Mouse (Mus musculus) kidney, postnatal 0 days (tissue): ENCODE results near the gene Fam83f. TPM values are rescaled to one million over a fixed set of nuclear protein-coding genes. Genes with fewer than 3 reads are reported as not detected.

Source experiments
- ATAC-seq: fragments of 200-750 bp; cut with Nextera tagmentation; replicated peaks from 2 replicates; pipeline ENCODE4 v1.8.0; 2017; ENCODE audit warnings: low read depth, moderate number of reproducible peaks, moderate TSS enrichment, moderate library complexity; ENCODE audit not compliant: low FRiP score
- DNase-seq: peaks from one replicate; pipeline ENCODE4 v3.0.0-alpha.2; 2016; ENCODE audit warnings: low spot score
- H3K27ac ChIP-seq: fragments of 300-500 bp; sonication (generic); 2 replicates; pipeline ENCODE4 v1.5.1; 2014; ENCODE audit warnings: mild to moderate bottlenecking
- H3K27me3 ChIP-seq: fragments of 300-500 bp; sonication (generic); 2 replicates; pipeline ENCODE4 v1.6.1; 2014; ENCODE audit warnings: low read length, mixed read lengths; ENCODE audit not compliant: insufficient read depth
- H3K36me3 ChIP-seq: fragments of 300-500 bp; sonication (generic); 2 replicates; pipeline ENCODE4 v1.6.1; 2014; ENCODE audit warnings: low read length, mixed read lengths; ENCODE audit not compliant: insufficient read depth
- H3K4me1 ChIP-seq: fragments of 300-500 bp; sonication (generic); replicated peaks from 2 replicates; pipeline ENCODE4 v1.6.1; 2014; ENCODE audit warnings: antibody characterized with exemption, low read length, mixed read lengths; ENCODE audit not compliant: insufficient read depth
- H3K4me2 ChIP-seq: fragments of 300-500 bp; sonication (generic); 2 replicates; pipeline ENCODE4 v1.6.1; 2014; ENCODE audit warnings: mild to moderate bottlenecking, low read length, moderate library complexity, mixed read lengths
- H3K4me3 ChIP-seq: fragments of 300-500 bp; sonication (generic); replicated peaks from 2 replicates; pipeline ENCODE4 v1.5.1; 2014; ENCODE audit warnings: low read depth, low read length
- H3K9ac ChIP-seq: fragments of 300-500 bp; sonication (generic); 2 replicates; pipeline ENCODE4 v1.6.1; 2014; ENCODE audit warnings: low read depth, low read length
- H3K9me3 ChIP-seq: fragments of 300-500 bp; sonication (generic); replicated peaks from 2 replicates; pipeline ENCODE4 v1.6.1; 2016; ENCODE audit warnings: low read length, inconsistent platforms, mixed read lengths
- CTCF ChIP-seq: IDR thresholded peaks from 2 replicates; pipeline ENCODE4 v1.5.1; 2016; ENCODE audit warnings: antibody characterized with exemption, low read depth, mild to moderate bottlenecking, moderate library complexity
- WGBS: fragments of 180-500 bp; shearing (Covaris S2); extraction: QIAGEN DNeasy Blood & Tissue Kit; methylation state at CpG from one replicate; pipeline ENCODE4 v1.1.7; 2014; 5-methylcytosine and 5-hydroxymethylcytosine counted together
- polyA plus RNA-seq: library from polyadenylated mRNA; unstranded; fragments of >200 nt; fragmentation: Nextera tagmentation; extraction: Ambion mirVana; gene quantifications from 2 replicates; pipeline ENCODE4 v1.2.1, GENCODE M21; 2015

Fam83f gene
- polyA plus RNA-seq, 1 experiment from 2014 or later, result 6.1 TPM

GRCm38 (mm10) chr15:80660963-80661362, 10.7 kb upstream of the Fam83f start:
- 65% methylated on average over 4 of the region's 4 CpGs for WGBS
- ATAC-seq, result no peak
- H3K9me3 ChIP-seq, result no peaks in the 10 kb centered on the region
- no peaks in the 10 kb centered on the region for H3K4me1 ChIP-seq
- no peak overlapping the region for H3K4me2 ChIP-seq
- TF ChIP-seq CTCF, result no peak
- H3K36me3 ChIP-seq, result no peaks in the 10 kb centered on the region
- no peak for DNase-seq
- no peak overlapping the region for H3K9ac ChIP-seq
- no peak overlapping the region for H3K4me3 ChIP-seq
- no peaks in the 10 kb centered on the region for H3K27me3 ChIP-seq
- no peak overlapping the region for H3K27ac ChIP-seq

- Histone ChIP-seq H3K9ac (no peak overlapping the region), H3K36me3 (no peaks in the 10 kb centered on the region), H3K4me2 (no peak overlapping the region), H3K9me3 (no peaks in the 10 kb centered on the region), H3K27ac (no peak overlapping the region), H3K4me3 (no peak overlapping the region), H3K4me1 (no peaks in the 10 kb centered on the region), H3K27me3 (no peaks in the 10 kb centered on the region)
- ATAC-seq (no peak), DNase-seq (no peak)
- WGBS, result 58% methylated on average over 4 of the region's 4 CpGs
- no peak for TF ChIP-seq CTCF
Measured at GRCm38 (mm10) chr15:80664444-80664843, 7.2 kb upstream of the Fam83f start.

DNA sequence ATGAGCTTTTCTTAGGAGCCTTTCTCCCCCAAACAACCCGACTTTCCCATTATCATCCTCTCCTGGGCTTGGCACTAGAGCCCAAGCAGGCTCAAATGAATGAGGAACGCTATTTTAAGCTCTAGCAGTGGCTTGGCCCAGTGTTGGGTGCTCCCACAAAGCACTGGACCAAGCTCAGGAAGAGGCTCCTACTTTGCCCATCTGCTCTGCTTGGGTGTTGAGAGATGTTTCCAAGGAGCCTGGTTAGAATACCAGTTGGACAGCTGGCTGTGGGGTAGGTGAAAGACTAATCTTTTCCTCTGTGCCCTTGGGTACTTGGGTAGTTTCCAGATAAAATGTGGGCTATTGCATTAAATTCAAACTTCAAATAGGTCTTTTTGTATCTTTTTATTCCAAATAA, 1.2 kb downstream of the Fam83f start:
- Histone ChIP-seq H3K9ac (no peak overlapping the region), H3K4me1 (0 out of 2 replicates have a peak, but pooled peaks cover 9% of the 10 kb centered on the region), H3K4me3 (no peak overlapping the region), H3K36me3 (no peaks in the 10 kb centered on the region), H3K9me3 (no peaks in the 10 kb centered on the region), H3K27ac (no peak overlapping the region), H3K4me2 (peak overlapping the region; percentile 65; the same call in 1 of the 2 replicates), H3K27me3 (no peaks in the 10 kb centered on the region)
- no peak for DNase-seq
- no peak for TF ChIP-seq CTCF
- WGBS, result 67% methylated on average over 2 of the region's 2 CpGs
- no peak for ATAC-seq

GRCm38 (mm10) chr15:80673337-80674095, 1.9 kb downstream of the Fam83f start:
- DNase-seq, result no peak
- H3K9ac ChIP-seq, result no peak overlapping the region
- no peak for TF ChIP-seq CTCF
- no peak overlapping the region for H3K27ac ChIP-seq
- no peak overlapping the region; the same call in 1 of the 2 replicates for H3K4me2 ChIP-seq
- H3K9me3 ChIP-seq, result no peaks in the 10 kb centered on the region
- no peaks in the 10 kb centered on the region for H3K27me3 ChIP-seq
- H3K4me1 ChIP-seq, result 0 out of 2 replicates have a peak, but pooled peaks cover 9% of the 10 kb centered on the region
- WGBS, result 70% methylated on average over 4 of the region's 4 CpGs
- ATAC-seq, result no peak
- no peak overlapping the region for H3K4me3 ChIP-seq
- no peaks in the 10 kb centered on the region for H3K36me3 ChIP-seq

- DNase-seq (no peak), ATAC-seq (no peak)
- 0 out of 2 replicates have a peak, but pooled peaks cover 12% of the 10 kb centered on the region for H3K4me1 ChIP-seq
- H3K9ac ChIP-seq, result no peak overlapping the region
- no peaks in the 10 kb centered on the region for H3K27me3 ChIP-seq
- no peaks in the 10 kb centered on the region for H3K36me3 ChIP-seq
- H3K4me3 ChIP-seq, result no peak overlapping the region
- no peaks in the 10 kb centered on the region for H3K9me3 ChIP-seq
- H3K27ac ChIP-seq, result 0 out of 2 replicates have a peak overlapping the region, but pooled peaks have one; percentile 31
- WGBS, result 66% methylated on average over 6 of the region's 6 CpGs
- H3K4me2 ChIP-seq, result no peak overlapping the region
- no peak for TF ChIP-seq CTCF
Measured at GRCm38 (mm10) chr15:80674700-80675099, 3.1 kb downstream of the Fam83f start.

DNA sequence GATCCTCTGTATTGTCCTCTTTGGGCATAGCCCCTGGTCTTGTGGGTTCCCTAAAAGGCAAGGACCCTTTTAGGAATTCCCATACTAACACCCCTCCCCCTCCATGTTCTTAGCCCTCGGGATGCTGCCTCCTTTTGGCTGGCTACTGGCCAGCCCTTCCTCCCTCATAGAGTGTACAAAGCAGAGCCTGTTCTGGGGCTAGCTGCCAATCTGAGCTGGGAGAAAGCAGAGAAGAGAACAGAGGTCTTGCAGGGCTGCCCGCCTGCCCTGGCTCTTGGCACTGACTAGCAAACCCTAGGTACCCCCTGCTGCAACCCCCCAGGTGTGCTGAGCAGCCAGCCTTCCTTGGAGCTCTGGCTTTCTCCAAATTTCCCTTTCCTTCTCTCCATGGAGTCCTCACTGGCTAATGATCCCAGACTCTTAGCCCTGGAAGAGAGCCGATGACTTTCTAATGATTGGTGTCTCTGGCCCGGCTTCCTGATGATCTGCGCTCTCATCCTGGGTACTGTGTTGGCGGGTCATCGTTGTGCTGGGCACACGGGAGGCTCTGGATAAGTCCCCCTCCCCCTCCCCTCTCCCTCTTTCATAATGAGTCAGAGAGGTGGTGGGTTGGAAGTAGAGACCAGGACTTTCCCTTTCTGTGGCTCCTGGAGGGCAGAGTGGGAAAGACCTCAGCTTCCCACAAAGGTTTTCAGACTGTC, 8.0 kb downstream of the Fam83f start:
- Histone ChIP-seq H3K36me3 (no peaks in the 10 kb centered on the region), H3K4me2 (no peak overlapping the region), H3K4me1 (peaks cover 8% of the 10 kb centered on the region; the same call in 1 of the 2 replicates), H3K27me3 (no peaks in the 10 kb centered on the region), H3K4me3 (no peak overlapping the region), H3K27ac (no peak overlapping the region; the same call in 1 of the 2 replicates), H3K9me3 (no peaks in the 10 kb centered on the region), H3K9ac (no peak overlapping the region)
- no peak for TF ChIP-seq CTCF
- DNase-seq, result peak; percentile 31
- no peak for ATAC-seq
- 51% methylated on average over 8 of the region's 8 CpGs for WGBS
